Mouse (Mus musculus): ENCODE results near the gene Gm12216. TPM values are rescaled to one million over a fixed set of nuclear protein-coding genes. Genes with fewer than 3 reads are reported as not detected.

Gene Gm12216
- polyA plus RNA-seq, 1 experiment: 3.7 TPM

- Histone ChIP-seq H3K4me1 (ENCODE audit: control insufficient read depth, insufficient read depth, low read length) (no peaks in the 10 kb centered on the region), H3K4me3 (ENCODE audit: insufficient read depth, low read length) (no peak overlapping the region), H3K27ac (ENCODE audit: insufficient read depth, low read length) (no peak overlapping the region)
- TF ChIP-seq POLR2A (IDR thresholded peaks at IDR 0.05; ENCODE audit: extremely low read depth, insufficient read depth, low read length) (no peak), CTCF (IDR thresholded peaks at IDR 0.05; ENCODE audit: extremely low read depth, insufficient read depth, low read length) (no peak)
Observed at GRCm38 (mm10) chr11:53835379-53836010, 23.6 kb downstream of the Gm12216 start.

- H3K4me1 ChIP-seq (ENCODE audit: control insufficient read depth, insufficient read depth, low read length): no peaks in the 10 kb centered on the region
- H3K27ac ChIP-seq (ENCODE audit: insufficient read depth, low read length): no peak overlapping the region
- TF ChIP-seq CTCF (IDR thresholded peaks at IDR 0.05; ENCODE audit: extremely low read depth, insufficient read depth, low read length) (no peak), POLR2A (IDR thresholded peaks at IDR 0.05; ENCODE audit: extremely low read depth, insufficient read depth, low read length) (no peak)
- no peak overlapping the region for H3K4me3 ChIP-seq (ENCODE audit: insufficient read depth, low read length)
Observed at GRCm38 (mm10) chr11:53825409-53825808, 33.6 kb downstream of the Gm12216 start.

- Histone ChIP-seq H3K4me1 (ENCODE audit: control insufficient read depth, insufficient read depth, low read length) (no peaks in the 10 kb centered on the region), H3K27ac (ENCODE audit: insufficient read depth, low read length) (no peak overlapping the region), H3K4me3 (ENCODE audit: insufficient read depth, low read length) (no peak overlapping the region)
- TF ChIP-seq POLR2A (IDR thresholded peaks at IDR 0.05; ENCODE audit: extremely low read depth, insufficient read depth, low read length) (no peak), CTCF (IDR thresholded peaks at IDR 0.05; ENCODE audit: extremely low read depth, insufficient read depth, low read length) (no peak)
Observed at GRCm38 (mm10) chr11:53821945-53822338, 37.1 kb downstream of the Gm12216 start.

GRCm38 (mm10) chr11:53821230-53821944 lies 37.7 kb downstream of the Gm12216 start:
- Histone ChIP-seq H3K4me3 (ENCODE audit: insufficient read depth, low read length) (no peak overlapping the region), H3K27ac (ENCODE audit: insufficient read depth, low read length) (no peak overlapping the region), H3K4me1 (ENCODE audit: control insufficient read depth, insufficient read depth, low read length) (no peaks in the 10 kb centered on the region)
- TF ChIP-seq POLR2A (IDR thresholded peaks at IDR 0.05; ENCODE audit: extremely low read depth, insufficient read depth, low read length): no peak
- TF ChIP-seq CTCF (IDR thresholded peaks at IDR 0.05; ENCODE audit: extremely low read depth, insufficient read depth, low read length): no peak

- H3K4me1 ChIP-seq (ENCODE audit: control insufficient read depth, insufficient read depth, low read length): no peaks in the 10 kb centered on the region
- no peak overlapping the region for H3K4me3 ChIP-seq (ENCODE audit: insufficient read depth, low read length)
- TF ChIP-seq CTCF (IDR thresholded peaks at IDR 0.05; ENCODE audit: extremely low read depth, insufficient read depth, low read length): no peak
- H3K27ac ChIP-seq (ENCODE audit: insufficient read depth, low read length): no peak overlapping the region
Observed at GRCm38 (mm10) chr11:53820516-53821170, 38.4 kb downstream of the Gm12216 start.

- H3K4me3 ChIP-seq (ENCODE audit: insufficient read depth, low read length): no peak overlapping the region
- H3K27ac ChIP-seq (ENCODE audit: insufficient read depth, low read length): no peak overlapping the region
- no peaks in the 10 kb centered on the region for H3K4me1 ChIP-seq (ENCODE audit: control insufficient read depth, insufficient read depth, low read length)
- TF ChIP-seq POLR2A (IDR thresholded peaks at IDR 0.05; ENCODE audit: extremely low read depth, insufficient read depth, low read length): no peak
- no peak for TF ChIP-seq CTCF (IDR thresholded peaks at IDR 0.05; ENCODE audit: extremely low read depth, insufficient read depth, low read length)
Observed at GRCm38 (mm10) chr11:53819511-53819910, 39.5 kb downstream of the Gm12216 start.

GRCm38 (mm10) chr11:53818794-53819193 lies 40.3 kb downstream of the Gm12216 start:
- no peak overlapping the region for H3K27ac ChIP-seq (ENCODE audit: insufficient read depth, low read length)
- H3K4me3 ChIP-seq (ENCODE audit: insufficient read depth, low read length): no peak overlapping the region
- TF ChIP-seq CTCF (IDR thresholded peaks at IDR 0.05; ENCODE audit: extremely low read depth, insufficient read depth, low read length): no peak
- TF ChIP-seq POLR2A (IDR thresholded peaks at IDR 0.05; ENCODE audit: extremely low read depth, insufficient read depth, low read length): no peak
- H3K4me1 ChIP-seq (ENCODE audit: control insufficient read depth, insufficient read depth, low read length): no peaks in the 10 kb centered on the region

GRCm38 (mm10) chr11:53816841-53817375 lies 42.1 kb downstream of the Gm12216 start:
- no peak for TF ChIP-seq POLR2A (IDR thresholded peaks at IDR 0.05; ENCODE audit: extremely low read depth, insufficient read depth, low read length)
- TF ChIP-seq CTCF (IDR thresholded peaks at IDR 0.05; ENCODE audit: extremely low read depth, insufficient read depth, low read length): no peak
- no peaks in the 10 kb centered on the region for H3K4me1 ChIP-seq (ENCODE audit: control insufficient read depth, insufficient read depth, low read length)
- H3K4me3 ChIP-seq (ENCODE audit: insufficient read depth, low read length): no peak overlapping the region
- no peak overlapping the region for H3K27ac ChIP-seq (ENCODE audit: insufficient read depth, low read length)

- Histone ChIP-seq H3K27ac (ENCODE audit: insufficient read depth, low read length) (no peak overlapping the region), H3K4me3 (ENCODE audit: insufficient read depth, low read length) (no peak overlapping the region), H3K4me1 (ENCODE audit: control insufficient read depth, insufficient read depth, low read length) (no peaks in the 10 kb centered on the region)
- no peak for TF ChIP-seq POLR2A (IDR thresholded peaks at IDR 0.05; ENCODE audit: extremely low read depth, insufficient read depth, low read length)
- TF ChIP-seq CTCF (IDR thresholded peaks at IDR 0.05; ENCODE audit: extremely low read depth, insufficient read depth, low read length): no peak
Observed at GRCm38 (mm10) chr11:53814810-53815209, 44.2 kb downstream of the Gm12216 start.
